Mouse (Mus musculus) limb, embryonic 11.5 days (tissue): Measurements from ENCODE around the gene Kbtbd7. TPM values are rescaled to one million over a fixed set of nuclear protein-coding genes. Genes with fewer than 3 reads are reported as not detected.

Experiments used
- ATAC-seq: fragments of 200-750 bp; cut with Nextera tagmentation; 2 replicates; pipeline ENCODE4 v1.8.0; 2017; ENCODE audit warnings: low read depth; ENCODE audit not compliant: insufficient number of reproducible peaks, low FRiP score, low TSS enrichment
- DNase-seq: peaks from one replicate; pipeline ENCODE4 v3.0.0-alpha.2; 2015; ENCODE audit warnings: low spot score
- H3K27ac ChIP-seq: fragments of 300-500 bp; sonication (generic); replicated peaks from 2 replicates; pipeline ENCODE4 v1.5.1; 2014; ENCODE audit warnings: low read depth, mild to moderate bottlenecking, low read length
- H3K27me3 ChIP-seq: fragments of 300-500 bp; sonication (generic); 2 replicates; pipeline ENCODE4 v1.6.1; 2014; ENCODE audit warnings: mild to moderate bottlenecking, low read length, mixed read lengths; ENCODE audit not compliant: control insufficient read depth, insufficient read depth
- H3K36me3 ChIP-seq: fragments of 300-500 bp; sonication (generic); 2 replicates; pipeline ENCODE4 v1.6.1; 2014; ENCODE audit warnings: mild to moderate bottlenecking, low read length, moderate library complexity, mixed read lengths; ENCODE audit not compliant: control insufficient read depth, insufficient read depth
- H3K4me1 ChIP-seq: fragments of 300-500 bp; sonication (generic); 2 replicates; pipeline ENCODE4 v1.6.1; 2014; ENCODE audit warnings: low read length, mixed read lengths; ENCODE audit not compliant: control insufficient read depth, insufficient read depth
- H3K4me2 ChIP-seq: fragments of 300-500 bp; sonication (generic); 2 replicates; pipeline ENCODE4 v1.6.1; 2014; ENCODE audit warnings: low read depth, mild to moderate bottlenecking, moderate library complexity; ENCODE audit not compliant: severe bottlenecking
- H3K4me3 ChIP-seq: fragments of 300-500 bp; sonication (generic); 2 replicates; pipeline ENCODE4 v1.5.1; 2014; ENCODE audit warnings: low read depth, low read length
- H3K9ac ChIP-seq: fragments of 300-500 bp; sonication (generic); 2 replicates; pipeline ENCODE4 v1.6.1; 2014; ENCODE audit warnings: mild to moderate bottlenecking, low read length
- H3K9me3 ChIP-seq: fragments of 300-500 bp; sonication (generic); 2 replicates; pipeline ENCODE4 v1.6.1; 2016; ENCODE audit warnings: low read length; ENCODE audit not compliant: control insufficient read depth
- WGBS: fragments of 180-500 bp; shearing (Covaris S2); extraction: QIAGEN DNeasy Blood & Tissue Kit; methylation state at CpG from one replicate; pipeline ENCODE4 v1.1.7; 2014; 5-methylcytosine and 5-hydroxymethylcytosine counted together
- polyA plus RNA-seq: library from polyadenylated mRNA; unstranded; fragments of >200 nt; fragmentation: Nextera tagmentation; extraction: Ambion mirVana; gene quantifications from 2 replicates; pipeline ENCODE4 v1.2.1, GENCODE M21; 2014

Gene Kbtbd7
- polyA plus RNA-seq, 1 experiment from 2014 or later, result 18.7 TPM

DNA sequence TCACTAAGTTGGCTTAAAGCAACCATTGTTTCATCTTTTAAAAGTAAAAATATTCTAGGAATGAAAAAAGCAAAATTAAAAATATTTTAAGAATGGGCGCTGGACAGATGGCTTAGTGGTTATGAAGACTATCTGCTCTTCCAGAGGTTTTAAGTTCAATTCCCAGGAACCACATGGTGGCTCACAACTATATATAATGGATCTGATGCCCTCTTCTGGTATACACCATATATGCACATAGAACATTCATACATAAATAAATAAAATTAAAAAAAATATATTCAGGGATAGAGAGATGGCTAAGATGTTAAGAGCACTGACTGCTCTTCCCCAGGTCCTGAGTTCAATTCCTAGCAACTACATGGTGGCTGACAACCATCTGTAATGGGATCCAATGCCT lies 39.3 kb downstream of the Kbtbd7 start:
- no peak for DNase-seq
- Histone ChIP-seq H3K4me2 (no peak overlapping the region), H3K9ac (no peak overlapping the region), H3K9me3 (no peaks in the 10 kb centered on the region), H3K27me3 (no peaks in the 10 kb centered on the region), H3K27ac (no peak overlapping the region), H3K4me1 (no peaks in the 10 kb centered on the region), H3K4me3 (no peak overlapping the region), H3K36me3 (peaks cover 11% of the 10 kb centered on the region)
- 92% methylated on average over 1 of the region's 1 CpGs for WGBS
- no peak for ATAC-seq

DNA sequence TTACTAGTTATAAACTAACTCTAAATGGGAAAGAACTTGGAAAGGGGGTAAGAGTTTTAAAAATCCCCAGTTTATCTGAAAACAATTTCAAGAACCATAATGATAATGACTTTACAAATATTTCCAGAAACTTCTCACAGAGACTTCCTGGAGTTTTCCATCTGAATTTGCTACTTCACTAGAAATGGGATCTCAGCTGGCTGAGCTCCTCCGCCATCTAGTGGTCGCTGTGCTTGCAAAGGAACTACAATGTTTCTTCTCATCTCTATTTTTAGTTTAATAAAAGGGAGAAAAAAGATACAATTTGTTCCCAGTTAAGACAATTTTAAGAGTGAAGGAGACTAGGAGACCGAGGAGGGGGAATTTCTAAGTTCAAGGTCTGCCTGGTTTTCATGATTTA lies 41.3 kb downstream of the Kbtbd7 start:
- H3K4me3 ChIP-seq, result no peak overlapping the region
- H3K27me3 ChIP-seq, result no peaks in the 10 kb centered on the region
- H3K4me2 ChIP-seq, result no peak overlapping the region
- no peaks in the 10 kb centered on the region for H3K4me1 ChIP-seq
- 32% methylated on average over 3 of the region's 3 CpGs for WGBS
- DNase-seq (peak; percentile 69), ATAC-seq (no peak)
- no peak overlapping the region for H3K9ac ChIP-seq
- no peaks in the 10 kb centered on the region for H3K9me3 ChIP-seq
- no peak overlapping the region for H3K27ac ChIP-seq
- H3K36me3 ChIP-seq, result peaks cover 8% of the 10 kb centered on the region

GRCm38 (mm10) chr14:79473384-79473783 lies 47.1 kb downstream of the Kbtbd7 start:
- DNase-seq (no peak), ATAC-seq (no peak)
- WGBS, result 88% methylated on average over 2 of the region's 2 CpGs
- Histone ChIP-seq H3K9ac (no peak overlapping the region), H3K27ac (no peak overlapping the region), H3K36me3 (peaks cover 20% of the 10 kb centered on the region), H3K4me3 (no peak overlapping the region), H3K4me2 (no peak overlapping the region), H3K27me3 (no peaks in the 10 kb centered on the region), H3K9me3 (no peaks in the 10 kb centered on the region), H3K4me1 (no peaks in the 10 kb centered on the region)

Other genes starting within 250 kb of the Kbtbd7 start
- gene Zfp957, start 179.1 kb upstream of the Kbtbd7 start, polyA plus RNA-seq, result not detected in 2 replicates
- gene Rgcc, start 124.9 kb upstream of the Kbtbd7 start, polyA plus RNA-seq, result 19.6 and 20.8 TPM in 2 replicates
- gene Naa16, start 35.7 kb upstream of the Kbtbd7 start, polyA plus RNA-seq, result 49.1 and 51.5 TPM in 2 replicates
- gene Mtrf1, start 28.7 kb upstream of the Kbtbd7 start, polyA plus RNA-seq, result 9.0 and 9.9 TPM in 2 replicates
- gene Kbtbd6, start 25.3 kb downstream of the Kbtbd7 start, polyA plus RNA-seq, result 5.8 and 7.3 TPM in 2 replicates
- 7.5 and 7.8 TPM in 2 replicates for gene Elf1, start 54.7 kb downstream of the Kbtbd7 start, polyA plus RNA-seq
- gene Wbp4, start 55.0 kb downstream of the Kbtbd7 start, polyA plus RNA-seq, result 58.9 and 59.4 TPM in 2 replicates
- 161 and 165 TPM in 2 replicates for gene Sugt1, start 161.2 kb downstream of the Kbtbd7 start, polyA plus RNA-seq
- 15.2 and 18.9 TPM in 2 replicates for gene Cnmd, start 235.7 kb downstream of the Kbtbd7 start, polyA plus RNA-seq